Mouse (Mus musculus) forebrain, embryonic 11.5 days (tissue): ENCODE data around the gene Flna. TPM values are rescaled to one million over a fixed set of nuclear protein-coding genes. Genes with fewer than 3 reads are reported as not detected.

Experiments
- ATAC-seq: fragments of 200-750 bp; cut with Nextera tagmentation; replicated peaks from 2 replicates; pipeline ENCODE4 v1.8.0; 2017; ENCODE audit warnings: moderate TSS enrichment; ENCODE audit not compliant: low FRiP score
- DNase-seq: peaks from one replicate; pipeline ENCODE4 v3.0.0-alpha.2; 2017; ENCODE audit warnings: low spot score
- H3K27ac ChIP-seq: fragments of 300-500 bp; sonication (generic); 2 replicates; pipeline ENCODE4 v1.5.1; 2014; ENCODE audit warnings: low read depth, low read length
- H3K27me3 ChIP-seq: fragments of 300-500 bp; sonication (generic); 2 replicates; pipeline ENCODE4 v1.6.1; 2014; ENCODE audit warnings: mild to moderate bottlenecking, low read length, mixed read lengths; ENCODE audit not compliant: control insufficient read depth, insufficient read depth
- H3K36me3 ChIP-seq: fragments of 300-500 bp; sonication (generic); 2 replicates; pipeline ENCODE4 v1.6.1; 2014; ENCODE audit warnings: mild to moderate bottlenecking, low read length, moderate library complexity, mixed read lengths; ENCODE audit not compliant: control insufficient read depth, insufficient read depth
- H3K4me1 ChIP-seq: fragments of 300-500 bp; sonication (generic); replicated peaks from 2 replicates; pipeline ENCODE4 v1.6.1; 2014; ENCODE audit warnings: low read length, mixed read lengths; ENCODE audit not compliant: control insufficient read depth, insufficient read depth
- H3K4me2 ChIP-seq: fragments of 300-500 bp; sonication (generic); 2 replicates; pipeline ENCODE4 v1.6.1; 2014; ENCODE audit warnings: low read depth, mild to moderate bottlenecking, low read length, moderate library complexity, mixed read lengths; ENCODE audit not compliant: severe bottlenecking
- H3K4me3 ChIP-seq: fragments of 300-500 bp; sonication (generic); 2 replicates; pipeline ENCODE4 v1.5.1; 2014; ENCODE audit warnings: low read depth, low read length
- H3K9ac ChIP-seq: fragments of 300-500 bp; sonication (generic); 2 replicates; pipeline ENCODE4 v1.6.1; 2014; ENCODE audit warnings: low read length
- H3K9me3 ChIP-seq: fragments of 300-500 bp; sonication (generic); 2 replicates; pipeline ENCODE4 v1.6.1; 2016; ENCODE audit warnings: low read length, mixed read lengths; ENCODE audit not compliant: control insufficient read depth
- WGBS: fragments of 180-500 bp; shearing (Covaris S2); extraction: QIAGEN DNeasy Blood & Tissue Kit; methylation state at CpG from one replicate; pipeline ENCODE4 v1.1.7; 2014; 5-methylcytosine and 5-hydroxymethylcytosine counted together
- polyA plus RNA-seq: library from polyadenylated mRNA; unstranded; fragments of >200 nt; fragmentation: Nextera tagmentation; extraction: Ambion mirVana; gene quantifications from 2 replicates; pipeline ENCODE4 v1.2.1, GENCODE M21; 2014

Flna gene
- polyA plus RNA-seq: 242 and 249 TPM in 2 replicates

DNA sequence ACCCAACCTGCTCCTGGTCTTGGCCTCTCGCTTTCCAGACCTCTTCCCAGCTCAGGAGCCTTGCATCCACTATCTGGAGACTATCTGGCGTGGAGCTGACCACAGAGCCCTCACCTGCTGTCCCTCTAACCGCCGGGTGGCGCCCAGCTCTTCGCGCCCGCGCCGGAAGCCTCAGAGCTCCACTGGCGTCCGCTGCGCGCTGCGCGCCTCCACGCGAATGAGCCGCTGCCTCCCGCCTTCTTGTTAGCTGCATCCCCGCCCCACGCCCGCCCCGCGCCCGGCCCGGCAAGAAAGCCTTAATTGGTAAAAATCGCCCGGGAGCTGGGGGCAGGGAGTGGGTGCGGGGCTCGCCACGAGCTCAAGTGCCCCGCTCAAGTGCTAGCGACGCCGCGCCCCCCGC is at the start of gene Flna:
TSS of gene Flna (minus strand) at position 206 of the 400 bp plus-strand sequence.
- Histone ChIP-seq H3K9ac (peak within 1 kb of the TSS; percentile 61), H3K36me3 (no peaks in the 10 kb centered on the region), H3K9me3 (no peaks in the 10 kb centered on the region), H3K4me1 (no peaks in the 10 kb centered on the region), H3K27ac (no peak within 1 kb of the TSS), H3K4me2 (peak within 1 kb of the TSS; percentile 59), H3K27me3 (no peaks in the 10 kb centered on the region), H3K4me3 (peak within 1 kb of the TSS; percentile 36)
- DNase-seq (peak; percentile 80), ATAC-seq (no peak)
- WGBS: 20% methylated on average over 37 of the region's 38 CpGs

- DNase-seq (no peak), ATAC-seq (no peak)
- 89% methylated on average over 1 of the region's 1 CpGs for WGBS
- H3K4me1 ChIP-seq: 0 out of 2 replicates have a peak, but pooled peaks cover 2% of the 10 kb centered on the region
- no peak overlapping the region for H3K9ac ChIP-seq
- H3K27me3 ChIP-seq: no peaks in the 10 kb centered on the region
- no peak overlapping the region for H3K27ac ChIP-seq
- no peak overlapping the region for H3K4me3 ChIP-seq
- H3K9me3 ChIP-seq: no peaks in the 10 kb centered on the region
- H3K36me3 ChIP-seq: no peaks in the 10 kb centered on the region; the same call in 1 of the 2 replicates
- no peak overlapping the region for H3K4me2 ChIP-seq
Measured at GRCm38 (mm10) chrX:74298348-74298747, 48.7 kb upstream of the Flna start.

GRCm38 (mm10) chrX:74296538-74297448 is 47.2 kb upstream of the Flna start, which contains the start of gene Atp6ap1:
Gene Atp6ap1, plus strand, starts transcription at chrX:74297097.
- WGBS: 10% methylated on average over 37 of the region's 37 CpGs
- Histone ChIP-seq H3K4me2 (peak within 1 kb of the TSS; percentile 62), H3K27me3 (no peaks in the 10 kb centered on the region), H3K27ac (no peak within 1 kb of the TSS), H3K4me3 (peak within 1 kb of the TSS; percentile 64), H3K9me3 (no peaks in the 10 kb centered on the region), H3K36me3 (no peaks in the 10 kb centered on the region; the same call in 1 of the 2 replicates), H3K4me1 (0 out of 2 replicates have a peak, but pooled peaks cover 2% of the 10 kb centered on the region), H3K9ac (peak within 1 kb of the TSS; percentile 69)
- peak; percentile 93 for DNase-seq
- peak; percentile 99 for ATAC-seq

DNA sequence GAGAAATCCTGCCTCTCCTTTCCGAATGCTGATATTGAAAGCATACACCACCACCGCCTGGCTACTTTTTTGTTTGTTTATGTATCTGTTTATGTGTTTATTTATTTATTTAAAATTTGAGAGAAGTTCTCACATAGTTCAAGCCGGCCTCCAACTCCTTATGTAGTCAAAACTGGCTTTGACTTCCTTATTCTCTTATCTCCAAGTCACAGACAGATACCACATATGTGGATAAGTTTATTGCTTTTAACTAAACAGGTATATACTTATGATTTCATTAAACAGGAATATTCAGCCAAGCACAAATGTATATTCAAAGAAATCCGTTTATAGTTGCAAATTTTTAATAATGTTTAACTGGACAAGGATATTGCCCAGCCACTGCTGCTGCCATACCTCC is 43.8 kb upstream of the Flna start:
- Histone ChIP-seq H3K27ac (no peak overlapping the region), H3K4me3 (no peak overlapping the region), H3K36me3 (no peaks in the 10 kb centered on the region; the same call in 1 of the 2 replicates), H3K4me1 (0 out of 2 replicates have a peak, but pooled peaks cover 2% of the 10 kb centered on the region), H3K9ac (no peak overlapping the region), H3K27me3 (no peaks in the 10 kb centered on the region), H3K9me3 (no peaks in the 10 kb centered on the region), H3K4me2 (no peak overlapping the region)
- 80% methylated on average over 4 of the region's 4 CpGs for WGBS
- ATAC-seq: no peak
- no peak for DNase-seq

DNA sequence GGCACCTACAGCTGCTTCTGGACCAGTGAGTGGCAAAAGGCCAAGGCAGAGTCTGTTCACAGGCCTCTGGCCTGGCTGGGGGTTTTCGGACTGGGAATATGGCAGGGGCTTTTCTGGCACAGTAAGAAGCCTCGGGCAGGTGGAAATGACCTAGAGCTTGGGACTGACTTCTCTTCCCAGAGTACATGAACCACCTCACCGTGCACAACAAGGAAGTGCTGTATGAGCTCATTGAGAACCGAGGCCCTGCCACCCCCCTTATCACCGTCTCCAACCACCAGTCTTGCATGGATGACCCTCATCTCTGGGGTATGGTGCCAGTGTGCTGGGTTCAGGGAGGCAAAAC is 33.4 kb upstream of the Flna start:
- no peak overlapping the region for H3K27ac ChIP-seq
- no peaks in the 10 kb centered on the region for H3K36me3 ChIP-seq

GRCm38 (mm10) chrX:74282395-74283091 is 32.9 kb upstream of the Flna start:
- peak; percentile 83 for ATAC-seq
- no peaks in the 10 kb centered on the region for H3K36me3 ChIP-seq

More for the DNA sequence above, 33.4 kb upstream of the Flna start:
- 45% methylated on average over 5 of the region's 5 CpGs for WGBS
- Histone ChIP-seq H3K27me3 (no peaks in the 10 kb centered on the region), H3K9ac (peak overlapping the region; percentile 68), H3K4me1 (peaks cover 4% of the 10 kb centered on the region; the same call in 1 of the 2 replicates), H3K4me3 (peak overlapping the region; percentile 49), H3K9me3 (no peaks in the 10 kb centered on the region), H3K4me2 (peak overlapping the region; percentile 64)
- ATAC-seq (0 out of 2 replicates have a peak, but pooled peaks have one; percentile 4), DNase-seq (no peak)

DNA sequence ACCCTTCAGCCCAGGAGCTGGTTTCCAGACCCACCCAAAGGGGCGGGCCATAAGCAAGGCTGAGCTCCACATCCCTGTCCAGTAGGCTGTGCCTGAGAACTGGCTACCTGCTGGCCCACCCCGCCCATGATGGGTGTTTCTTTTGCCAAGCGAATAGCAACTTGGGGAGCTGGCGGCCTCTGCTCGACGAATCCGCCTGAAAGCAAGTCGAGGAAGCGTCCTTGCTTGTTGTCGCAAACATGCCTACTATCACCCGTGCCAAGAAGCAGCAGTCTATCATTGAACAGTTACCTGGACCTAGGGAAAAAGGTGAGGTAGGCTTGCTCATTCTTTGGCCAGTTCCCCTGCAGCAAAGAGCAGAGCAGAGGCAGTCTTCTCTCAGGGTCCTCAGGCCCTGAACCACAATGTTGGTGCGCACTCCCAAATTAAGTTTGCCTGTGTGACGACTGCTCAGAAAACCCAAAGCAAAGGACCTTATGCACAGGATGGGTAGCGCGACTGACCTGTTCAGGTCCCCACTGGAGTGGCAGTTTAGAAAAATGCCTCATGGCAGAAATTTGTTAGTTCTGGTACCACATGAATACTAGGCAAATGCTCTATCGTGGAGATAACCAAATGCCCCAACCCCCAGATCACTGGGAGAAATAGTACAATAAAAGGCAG is 32.2 kb upstream of the Flna start, which contains the start of the genes Taz and Dnase1l1:
TSS of gene Taz (plus strand) at position 181 of the 663 bp plus-strand sequence.
TSS of gene Dnase1l1 (minus strand) at position 606 of the 663 bp plus-strand sequence.
- peak within 1 kb of the TSS; percentile 49 for H3K4me3 ChIP-seq
- ATAC-seq: peak; percentile 78
- 15% methylated on average over 16 of the region's 16 CpGs for WGBS
- no peaks in the 10 kb centered on the region for H3K27me3 ChIP-seq
- peaks cover 4% of the 10 kb centered on the region; the same call in 1 of the 2 replicates for H3K4me1 ChIP-seq
- H3K4me2 ChIP-seq: peak within 1 kb of the TSS; percentile 64
- H3K9ac ChIP-seq: peak within 1 kb of the TSS; percentile 68
- no peaks in the 10 kb centered on the region for H3K36me3 ChIP-seq
- H3K9me3 ChIP-seq: no peaks in the 10 kb centered on the region
- peak; percentile 70 for DNase-seq
- peak within 1 kb of the TSS; percentile 25; the same call in 1 of the 2 replicates for H3K27ac ChIP-seq

More at GRCm38 (mm10) chrX:74282395-74283091, 32.9 kb upstream of the Flna start:
- Histone ChIP-seq H3K9ac (peak overlapping the region; percentile 68), H3K4me1 (peaks cover 4% of the 10 kb centered on the region; the same call in 1 of the 2 replicates), H3K9me3 (no peaks in the 10 kb centered on the region), H3K27ac (no peak overlapping the region; the same call in 1 of the 2 replicates), H3K4me3 (peak overlapping the region; percentile 49), H3K27me3 (no peaks in the 10 kb centered on the region), H3K4me2 (peak overlapping the region; percentile 64)
- 19% methylated on average over 39 of the region's 39 CpGs for WGBS
- peak; percentile 85 for DNase-seq
